Mouse (Mus musculus) left cerebral cortex, adult 8-10 months (tissue): ENCODE data around the gene Cdk11b. TPM values are rescaled to one million over a fixed set of nuclear protein-coding genes. Genes with fewer than 3 reads are reported as not detected.

Source experiments
- DNase-seq, 2 experiments: peaks; one replicate each; pipeline ENCODE4 v3.0.0; 2022; ENCODE audit warnings: low spot score in 2 of 2
- total RNA-seq, 4 experiments: library from RNA; stranded (reverse); gene quantifications; 2 replicates each; pipeline ENCODE4 v1.2.4; 2022

Gene Cdk11b
- 10 to 100 TPM; 40.1 to 55.0 (median 47.1) TPM for total RNA-seq

DNA sequence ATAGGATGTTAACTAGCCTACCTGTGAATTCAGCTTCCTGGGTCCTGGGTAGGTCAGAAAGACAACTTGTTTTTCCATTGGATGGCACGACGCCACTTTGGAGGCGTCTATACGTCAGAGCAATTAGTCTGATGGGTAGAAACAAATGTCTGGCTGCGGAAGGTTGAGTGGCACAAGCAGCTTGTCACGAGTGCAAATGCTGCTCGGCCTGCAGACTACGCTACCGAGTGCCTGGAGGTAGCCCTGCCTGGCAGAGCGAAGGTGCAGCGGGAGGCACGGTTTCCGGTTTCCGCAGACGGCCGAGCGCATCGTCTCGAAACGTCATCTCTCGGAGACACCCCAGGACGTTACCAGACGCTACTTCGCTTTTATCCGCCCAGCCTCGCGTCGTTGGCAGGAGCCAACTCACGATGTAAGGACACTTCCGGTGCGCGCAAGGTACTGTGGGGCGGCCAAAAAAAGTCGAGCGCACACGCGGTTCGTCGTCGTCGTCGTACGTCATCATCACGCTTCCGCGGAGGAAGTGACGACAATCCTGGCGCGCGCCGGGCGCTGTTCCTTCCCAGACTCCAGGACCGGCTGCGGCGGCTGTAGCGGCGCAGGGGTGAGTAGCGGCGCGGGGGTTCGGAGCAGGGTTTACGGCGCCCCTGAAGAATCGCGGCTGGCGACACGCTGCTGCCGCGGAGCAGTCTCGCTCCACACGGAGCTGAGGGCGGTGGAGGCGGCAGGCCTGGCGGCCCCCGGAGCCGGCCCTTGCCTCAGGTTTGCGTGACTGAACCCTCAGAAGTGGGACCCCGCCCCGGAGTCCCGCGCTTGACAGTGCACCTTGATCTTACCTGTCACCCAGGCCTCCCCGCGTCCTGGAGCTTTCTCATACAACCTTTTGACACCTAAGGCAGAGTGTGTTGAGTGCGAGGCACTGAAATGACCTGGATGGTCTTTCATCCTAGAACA is at the start of gene Cdk11b:
Gene Cdk11b, plus strand, starts transcription at position 517 of the 954 bp plus-strand sequence.
- peak; percentile 94 to 98 for DNase-seq

DNA sequence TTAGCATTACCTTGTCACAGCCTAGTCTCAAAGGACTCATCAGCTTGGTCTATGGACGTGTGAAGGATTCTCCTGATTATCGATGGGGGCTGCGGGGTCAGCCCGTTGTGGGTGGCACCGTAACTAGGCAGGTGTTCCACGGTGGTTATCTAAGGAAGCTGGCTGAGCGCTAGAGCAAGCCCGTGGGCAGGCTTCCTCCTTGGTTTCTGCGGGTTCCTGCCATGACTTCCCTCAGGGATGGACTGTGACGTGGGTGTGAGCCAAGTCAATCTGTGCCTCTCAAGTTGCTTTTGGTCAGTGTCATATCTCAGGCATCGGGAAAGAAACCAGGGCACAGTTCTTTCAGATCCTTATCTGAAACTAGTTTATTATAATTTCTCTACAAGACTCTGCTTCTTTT is 49.7 kb upstream of the Cdk11b start:
- no peak for DNase-seq

DNA sequence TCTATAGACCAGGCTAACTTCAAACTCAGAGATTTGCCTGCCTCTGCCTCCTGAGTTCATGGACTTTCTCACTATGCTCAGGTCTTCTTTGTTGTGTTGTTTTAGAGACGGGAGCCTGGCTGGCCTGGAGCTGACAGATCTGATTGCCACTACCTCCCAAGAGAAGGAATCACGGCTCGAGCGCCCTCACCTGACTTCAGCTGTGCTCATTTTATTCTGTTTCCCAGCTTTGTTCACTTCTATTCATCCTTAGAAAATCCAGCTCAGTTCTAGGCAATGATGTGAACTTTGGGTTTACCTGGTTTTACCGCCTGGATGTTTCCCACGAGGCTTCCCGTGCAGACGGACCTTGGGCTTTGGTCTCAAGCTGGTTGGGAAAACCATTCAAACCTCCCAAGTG is 49.1 kb upstream of the Cdk11b start:
- DNase-seq: no peak

DNA sequence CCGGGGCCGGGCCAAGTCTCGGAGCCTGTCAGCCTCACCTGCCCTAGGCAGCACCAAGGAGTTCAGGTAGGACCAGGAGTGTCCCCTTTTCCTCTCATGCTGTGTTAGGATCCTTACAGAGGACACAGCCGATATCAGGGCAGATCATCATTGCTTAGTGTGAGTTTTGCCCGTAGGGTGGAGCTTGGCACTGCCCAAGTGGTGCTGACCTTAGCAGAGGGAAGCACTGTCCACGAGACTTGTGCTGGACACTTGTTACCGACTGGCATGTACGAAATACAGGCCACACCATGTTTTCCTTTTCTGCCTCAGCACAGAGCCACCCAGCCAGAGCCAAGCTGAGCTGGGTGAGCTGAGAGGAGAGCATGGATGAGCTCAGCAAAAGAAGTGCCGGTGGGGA is 47.5 kb upstream of the Cdk11b start:
- DNase-seq: no peak

DNA sequence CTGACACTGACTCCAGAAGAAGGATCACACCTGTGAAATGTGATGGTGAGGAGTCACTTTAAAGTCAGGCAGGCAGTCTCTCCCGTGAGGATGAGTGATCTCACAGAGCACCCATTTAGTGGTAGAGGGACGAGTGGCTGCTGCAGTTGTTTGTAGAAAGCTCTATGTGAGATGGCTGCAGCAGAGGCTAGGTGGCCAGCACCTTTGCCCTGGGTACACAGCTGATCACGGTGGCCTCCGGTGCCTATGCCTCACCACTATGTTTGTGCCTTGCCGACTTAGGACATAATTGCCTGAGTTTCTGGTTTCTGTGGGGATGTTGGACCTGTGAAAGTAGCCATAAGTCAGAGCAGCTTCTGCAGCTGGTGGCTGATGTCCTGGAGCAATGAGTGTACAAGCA is 46.9 kb upstream of the Cdk11b start:
- DNase-seq: no peak

GRCm38 (mm10) chr4:155578336-155579125 is 46.1 kb upstream of the Cdk11b start:
- no peak for DNase-seq

DNA sequence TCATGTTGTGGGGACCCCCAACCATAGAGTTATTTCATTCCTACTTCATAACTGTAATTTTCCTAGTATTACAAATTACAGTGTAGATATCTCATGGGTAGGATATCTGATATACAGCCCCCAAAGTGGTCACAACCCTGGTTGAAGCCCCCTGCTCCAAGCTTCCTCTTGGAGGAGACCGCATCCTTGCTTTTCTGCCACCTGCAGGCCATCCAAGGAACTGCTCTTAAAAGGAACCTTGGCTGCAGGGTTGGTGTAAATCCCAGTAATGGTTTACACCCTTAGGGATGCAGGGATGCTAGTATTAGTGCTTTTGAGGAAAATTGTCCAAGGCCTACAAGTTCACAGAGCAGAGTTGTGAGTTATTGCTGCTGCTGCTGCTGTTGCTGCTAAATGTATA is 44.2 kb upstream of the Cdk11b start:
- peak in 1 of 2 experiments; percentile 29 for DNase-seq

DNA sequence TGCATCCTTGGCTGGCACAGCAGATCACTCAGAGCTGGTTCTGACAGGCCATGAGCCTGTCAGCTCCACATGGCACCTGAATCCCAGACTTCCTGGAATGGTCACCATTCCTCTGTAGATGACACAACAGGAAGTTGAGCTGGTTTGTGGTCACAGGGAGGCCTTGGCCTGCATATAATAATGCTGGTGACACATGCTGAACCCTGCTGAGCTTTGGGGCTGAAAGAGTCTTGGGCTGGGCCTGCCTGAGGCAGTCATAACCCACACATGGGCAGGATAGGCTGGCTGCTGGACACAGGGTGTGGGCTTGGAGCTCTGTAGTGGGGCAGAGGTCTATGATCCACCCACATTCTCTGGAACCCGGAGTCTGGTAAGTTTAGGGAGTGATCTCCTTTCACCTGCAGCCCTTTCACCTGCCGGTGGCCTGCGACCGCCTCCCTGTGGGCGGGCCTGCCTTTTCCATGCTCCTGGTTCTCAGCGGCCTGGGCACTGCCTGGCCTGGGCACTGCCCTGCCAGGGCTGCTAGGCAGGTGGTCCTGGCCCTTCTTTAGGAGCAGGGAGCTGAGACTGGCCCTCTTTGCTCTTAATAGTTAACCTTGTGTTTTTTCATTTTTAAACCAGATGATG is 42.3 kb upstream of the Cdk11b start:
- DNase-seq: no peak

DNA sequence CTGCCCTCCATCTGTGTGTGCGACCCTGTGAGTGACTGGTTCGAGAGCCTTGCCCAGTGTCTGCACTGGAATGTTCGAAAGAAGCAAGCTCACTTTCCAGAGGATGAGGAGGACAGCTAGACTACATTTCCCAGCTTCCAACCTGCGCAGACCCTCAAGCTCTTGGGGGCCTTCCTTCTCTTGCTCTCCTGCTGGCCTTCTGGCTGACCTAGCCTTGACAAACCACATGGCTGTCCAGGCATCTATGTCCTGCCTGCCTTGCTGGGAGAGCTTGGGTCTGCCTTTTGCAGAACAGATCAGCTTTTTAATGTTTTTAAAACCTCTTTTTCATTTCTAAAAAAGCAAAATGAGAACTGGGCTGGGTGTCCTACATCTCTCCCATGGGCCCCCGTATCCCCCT is 35.3 kb upstream of the Cdk11b start:
- no peak for DNase-seq

DNA sequence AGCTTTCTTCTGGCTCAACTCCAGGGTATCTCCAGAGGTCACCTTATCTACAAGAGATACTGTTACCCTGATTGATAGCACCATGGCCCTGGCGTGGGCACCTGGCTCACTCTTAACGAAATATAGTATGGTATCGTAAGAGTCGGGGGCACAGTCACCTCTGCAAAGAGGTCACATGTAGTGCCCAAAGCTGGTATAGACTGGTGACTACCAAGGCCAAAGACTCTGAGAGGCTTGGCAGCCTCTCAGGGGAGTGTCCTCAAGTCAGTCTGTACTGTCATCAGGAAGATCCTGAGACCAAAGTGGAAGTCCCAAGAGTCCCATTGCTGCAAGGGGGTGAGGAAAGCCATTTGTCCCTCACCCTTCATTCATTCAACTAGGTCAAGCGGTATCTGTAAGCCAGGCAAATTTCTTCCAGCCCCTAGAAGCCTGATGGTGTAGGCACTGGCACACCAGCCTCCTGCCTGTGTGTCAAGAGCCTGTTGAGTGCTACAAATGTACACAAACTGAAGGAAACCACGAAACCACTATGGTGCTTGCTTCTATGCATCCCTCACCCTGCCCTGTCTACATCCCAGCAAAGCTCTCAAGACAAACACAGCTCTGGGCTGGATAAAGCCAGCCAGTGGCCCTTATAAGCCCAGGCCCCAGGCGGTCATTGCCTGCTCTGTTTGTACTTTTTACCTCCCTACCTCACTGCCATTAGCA is 33.5 kb upstream of the Cdk11b start:
- DNase-seq: no peak

GRCm38 (mm10) chr4:155593780-155594179 is 30.9 kb upstream of the Cdk11b start:
- DNase-seq: no peak

- DNase-seq: no peak
Observed at GRCm38 (mm10) chr4:155595777-155596176, 28.9 kb upstream of the Cdk11b start.

GRCm38 (mm10) chr4:155596606-155597005 is 28.0 kb upstream of the Cdk11b start:
- no peak for DNase-seq

DNA sequence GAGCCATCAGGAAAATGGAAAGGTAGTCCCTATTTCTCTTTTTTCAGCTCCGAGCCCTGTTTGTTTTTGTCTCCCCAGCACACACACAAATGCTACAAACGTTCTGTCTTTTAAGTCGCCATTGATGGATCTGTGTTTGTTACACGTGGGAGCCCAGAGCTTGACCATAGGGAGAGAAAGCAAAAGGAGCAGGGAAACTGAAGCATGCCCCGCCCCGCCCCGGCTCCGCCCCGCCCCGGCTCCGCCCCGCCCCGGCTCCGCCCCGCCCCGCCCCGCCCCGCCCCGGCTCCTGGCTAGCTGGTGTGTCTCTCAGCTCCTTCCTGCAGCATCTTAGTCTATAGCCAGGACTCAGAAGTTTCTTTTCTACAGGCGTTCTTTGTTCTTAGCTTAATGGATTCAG is 26.1 kb upstream of the Cdk11b start:
- no peak for DNase-seq

GRCm38 (mm10) chr4:155599901-155600825 is 24.5 kb upstream of the Cdk11b start:
- no peak for DNase-seq

DNA sequence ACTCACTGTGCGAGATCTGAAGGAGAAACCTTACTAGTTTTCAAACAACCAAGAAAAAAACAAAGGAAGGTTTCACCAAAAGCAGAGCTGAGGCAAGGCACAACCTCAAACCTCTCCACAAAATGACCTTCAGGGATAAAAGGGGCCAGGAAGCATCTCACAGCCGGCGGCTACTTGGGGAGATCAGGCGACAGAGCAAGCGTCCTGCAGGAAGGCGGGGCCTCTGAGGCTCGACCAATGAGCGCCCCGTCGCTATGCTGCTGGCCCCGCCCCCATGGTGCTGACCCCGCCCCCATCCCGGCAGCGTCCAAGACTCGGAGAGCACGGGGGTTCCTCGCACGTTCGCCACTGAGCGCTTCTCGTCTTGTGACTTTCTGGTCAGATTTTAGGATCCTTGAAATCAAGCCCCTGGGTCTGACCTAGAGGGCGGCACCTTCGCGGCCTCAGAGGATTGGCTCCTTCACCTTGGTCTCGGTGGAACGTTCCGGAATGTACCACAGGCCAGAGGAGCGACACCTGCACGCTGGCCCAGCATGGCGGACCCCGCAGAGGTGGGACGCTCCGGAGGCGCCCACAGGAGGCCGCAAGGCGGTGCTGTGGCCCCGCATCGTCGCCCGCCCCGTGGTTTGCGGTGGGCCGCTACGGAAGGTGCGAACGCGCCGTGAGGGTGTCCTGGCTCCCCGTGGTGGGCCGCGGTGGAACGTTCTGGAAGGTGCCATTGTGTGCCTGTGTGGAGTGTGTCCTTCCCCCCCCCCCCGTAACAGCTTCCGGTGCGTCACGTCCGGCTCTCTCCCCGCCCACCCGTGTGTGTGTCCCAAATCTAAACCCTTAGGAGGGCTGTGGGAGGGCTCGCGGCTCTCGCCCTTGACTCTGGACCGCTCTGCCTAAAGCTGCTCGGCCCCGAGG is 23.3 kb upstream of the Cdk11b start, which contains the start of gene Slc35e2:
Gene Slc35e2, plus strand, starts transcription at position 326 of the 906 bp plus-strand sequence.
- DNase-seq: peak; percentile 89 to 98

- no peak for DNase-seq
Observed at GRCm38 (mm10) chr4:155601997-155602456, 22.6 kb upstream of the Cdk11b start.

DNA sequence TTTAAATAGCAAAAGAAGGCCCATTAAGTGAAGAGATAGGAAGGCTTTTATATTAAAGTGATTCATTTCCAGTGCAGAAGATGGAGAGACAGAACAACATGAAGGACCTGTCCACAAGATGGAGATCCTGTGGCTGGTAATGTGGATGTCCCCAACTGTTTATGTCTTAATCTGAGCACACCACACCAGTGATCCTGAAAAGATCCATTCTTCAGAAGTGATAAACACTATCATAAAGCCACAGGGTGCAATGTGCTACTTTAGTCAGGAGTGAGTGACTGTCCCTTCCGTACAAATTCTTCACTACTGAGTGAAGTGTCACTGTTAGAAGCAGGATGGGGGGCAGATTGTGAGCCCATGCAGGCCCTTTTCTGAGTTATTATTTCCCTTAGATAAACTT is 21.9 kb upstream of the Cdk11b start:
- no peak for DNase-seq

DNA sequence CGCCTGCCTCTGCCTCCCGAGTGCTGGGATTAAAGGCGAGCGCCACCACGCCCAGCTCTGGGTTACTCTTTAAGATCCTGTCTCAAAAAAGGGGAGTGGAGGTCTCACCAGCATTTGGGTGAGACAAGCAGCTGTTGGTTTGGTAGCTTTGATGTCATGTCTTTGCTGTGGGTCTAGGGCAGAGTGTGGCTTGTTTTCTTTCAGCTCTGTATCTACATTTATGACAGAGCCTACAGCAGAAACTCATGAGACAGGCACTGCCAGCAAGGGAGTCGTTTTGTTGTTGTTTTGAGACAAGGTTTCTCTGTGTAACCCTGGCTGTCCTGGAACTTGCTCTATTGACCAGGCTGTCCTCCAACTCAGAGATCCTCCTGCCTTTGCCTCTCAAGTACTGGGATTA is 20.9 kb upstream of the Cdk11b start:
- DNase-seq: no peak
